Mouse (Mus musculus): ENCODE data around the gene Slc8b1.

Slc8b1 gene

GRCm38 (mm10) chr5:120567253-120567701 lies 56.3 kb downstream of the Slc8b1 start:
- no peak for DNase-seq (ENCODE audit: low read depth)

DNA sequence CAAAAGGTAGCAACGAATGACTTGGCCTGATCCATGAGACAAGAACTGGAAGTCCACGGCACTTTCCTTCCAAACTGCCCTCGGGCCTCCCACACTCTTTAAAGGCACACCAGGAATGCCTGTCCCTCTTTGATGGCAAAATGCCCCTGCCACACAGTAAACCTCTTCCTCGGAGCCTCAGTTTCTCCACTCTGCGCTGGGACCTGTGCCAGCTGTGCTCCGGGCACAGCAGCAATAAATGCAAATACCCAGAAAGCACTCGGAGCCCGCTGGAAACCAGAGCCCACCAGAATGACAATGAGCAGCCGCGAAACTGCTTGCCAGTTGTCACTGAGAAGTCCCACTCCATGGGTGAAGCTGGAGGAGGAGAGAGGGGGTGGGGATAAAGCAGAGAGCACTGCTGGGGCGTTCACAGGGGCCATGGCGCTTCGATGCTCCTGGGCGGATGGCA lies 56.8 kb downstream of the Slc8b1 start:
- no peak for DNase-seq (ENCODE audit: low read depth)

- no peak for DNase-seq (ENCODE audit: low read depth)
These were observed 57.4 kb downstream of the Slc8b1 start for GRCm38 (mm10) chr5:120568336-120568768.

DNA sequence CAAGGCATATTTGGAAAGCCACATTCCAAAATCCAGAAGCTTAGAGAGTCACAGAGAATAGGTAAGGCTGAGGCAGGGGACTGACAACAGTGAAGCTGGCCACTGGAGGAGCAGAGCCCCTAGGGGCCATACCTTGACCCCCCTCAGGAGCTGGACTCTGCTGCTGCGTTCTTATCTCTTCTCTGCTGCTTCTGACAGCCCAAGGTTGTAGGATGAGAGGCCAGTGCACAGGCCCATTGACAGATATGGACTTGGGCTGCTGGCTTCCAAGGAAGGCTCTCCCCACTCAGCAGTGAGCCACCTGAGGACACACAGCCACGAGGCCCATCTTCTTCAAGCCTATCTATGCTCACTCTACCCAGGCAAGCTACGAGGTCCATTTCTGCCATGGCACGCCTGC lies 58.0 kb downstream of the Slc8b1 start:
- DNase-seq (ENCODE audit: low read depth): no peak

GRCm38 (mm10) chr5:120569791-120570190 lies 58.8 kb downstream of the Slc8b1 start:
- no peak for DNase-seq (ENCODE audit: low read depth)

DNA sequence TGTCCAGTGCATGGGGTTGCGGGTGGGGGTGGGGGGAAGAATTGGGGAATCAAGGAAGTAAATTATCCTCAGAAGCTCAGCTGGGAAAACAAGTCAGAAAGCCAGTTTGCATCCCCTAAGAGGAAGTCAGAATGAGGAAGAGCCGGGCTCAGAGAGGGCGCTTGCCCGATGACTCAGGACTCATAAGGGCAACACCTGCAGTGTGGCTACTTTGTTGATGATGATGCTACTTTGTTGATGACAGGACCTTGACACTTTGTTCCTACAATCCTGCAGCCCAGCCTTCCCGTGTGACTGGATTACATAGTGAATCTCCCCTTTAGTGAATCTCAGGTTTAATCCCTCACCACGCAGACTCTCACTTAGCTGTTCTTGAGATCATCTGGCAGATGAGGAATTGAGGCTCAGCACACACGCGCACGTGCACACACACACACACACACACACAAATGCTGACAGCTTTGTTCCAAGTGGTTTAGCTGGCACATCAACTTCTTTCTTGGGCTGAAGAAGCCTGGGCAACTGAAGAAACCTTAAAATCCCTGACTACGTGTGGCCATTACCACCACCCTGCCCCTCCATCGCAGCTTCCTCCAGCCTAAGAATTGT lies 59.4 kb downstream of the Slc8b1 start:
- no peak for DNase-seq (ENCODE audit: low read depth)

DNA sequence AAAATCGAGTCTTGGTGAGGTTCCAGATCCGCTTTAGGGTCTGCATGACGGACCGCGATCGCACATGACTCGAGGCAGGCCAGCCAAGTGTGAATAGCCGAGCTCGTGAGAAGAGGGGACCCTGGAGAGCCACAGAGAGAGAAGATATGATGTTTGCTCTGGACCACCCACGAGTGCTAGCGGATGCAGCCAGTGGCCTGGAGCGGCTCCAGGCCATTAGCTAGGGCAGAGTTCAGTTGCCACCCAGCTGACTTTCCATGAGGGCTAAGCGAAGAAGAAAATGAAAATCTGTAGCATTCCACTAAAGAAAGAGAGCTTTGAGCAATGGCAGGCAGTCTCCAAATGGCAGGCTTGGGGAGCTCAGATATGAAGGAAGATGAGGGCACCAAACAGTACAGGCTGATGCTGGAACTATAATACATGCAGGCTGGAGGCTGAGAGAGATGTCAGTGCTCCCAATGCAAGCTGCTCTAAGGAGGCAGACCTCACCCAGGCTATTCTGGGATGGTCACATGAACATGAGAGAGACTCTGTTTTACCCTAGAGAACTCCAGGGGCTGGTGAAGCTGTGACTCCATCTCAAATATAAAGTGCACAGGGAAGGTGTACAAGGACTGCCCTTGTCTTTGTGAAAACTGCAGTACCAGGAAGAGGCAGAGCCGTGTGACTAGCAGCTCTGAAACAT lies 60.2 kb downstream of the Slc8b1 start:
- DNase-seq (ENCODE audit: low read depth): no peak

- DNase-seq (ENCODE audit: low read depth): no peak
These were observed 63.6 kb downstream of the Slc8b1 start for GRCm38 (mm10) chr5:120574469-120575063.

DNA sequence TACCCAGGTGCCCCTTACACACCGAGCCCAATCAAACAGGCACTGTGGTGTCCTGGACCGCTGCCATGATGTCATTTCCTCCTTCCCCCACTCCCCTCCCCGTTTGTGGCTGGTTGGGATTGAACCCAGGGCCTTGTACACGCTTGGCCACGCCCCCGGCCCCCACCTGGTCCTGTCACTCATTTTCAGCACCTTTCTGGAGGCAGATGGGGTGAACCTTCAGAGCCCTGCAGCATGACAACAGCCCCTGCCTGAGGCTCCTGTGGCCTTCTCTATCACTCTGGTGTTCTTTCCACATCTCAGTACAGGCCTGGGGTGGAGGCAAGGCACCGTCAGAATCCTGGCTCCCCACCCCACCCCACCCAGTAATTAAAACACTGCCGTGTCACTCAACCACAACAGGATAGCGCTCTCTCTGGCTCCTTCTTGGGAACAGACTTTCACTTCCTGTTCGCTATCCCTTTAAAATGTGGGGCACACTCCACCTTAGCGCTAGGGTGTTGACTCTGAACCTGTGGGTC lies 65.9 kb downstream of the Slc8b1 start:
- no peak for DNase-seq (ENCODE audit: low read depth)

DNA sequence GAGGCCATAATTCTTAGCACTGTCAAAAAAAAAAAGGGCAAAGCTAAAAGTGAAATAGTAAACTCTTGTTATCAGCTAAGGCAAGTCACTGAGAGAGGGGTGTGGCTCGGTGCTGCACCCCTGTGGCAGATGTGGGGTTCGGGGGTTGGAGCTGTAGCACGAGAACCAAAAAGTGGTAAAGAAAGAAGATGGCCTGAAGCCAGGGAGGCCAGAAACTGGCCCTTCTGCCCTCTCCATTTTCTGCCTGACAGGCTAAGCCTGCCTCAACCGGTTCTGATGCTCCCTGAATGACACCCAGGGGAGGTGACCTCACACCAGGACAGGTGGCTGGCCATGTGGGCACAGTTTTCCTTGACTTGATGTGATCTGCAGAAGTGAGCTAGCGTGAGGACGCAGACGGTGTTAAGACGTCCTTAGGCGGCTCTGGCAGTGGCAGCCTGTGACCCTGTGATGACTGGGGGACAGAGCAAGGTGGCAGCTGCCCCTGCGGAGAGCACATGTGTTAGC lies 67.0 kb downstream of the Slc8b1 start:
- DNase-seq (ENCODE audit: low read depth): no peak

GRCm38 (mm10) chr5:120578504-120579081 lies 67.6 kb downstream of the Slc8b1 start:
- DNase-seq (ENCODE audit: low read depth): no peak

- DNase-seq (ENCODE audit: low read depth): no peak
These were observed 68.4 kb downstream of the Slc8b1 start for GRCm38 (mm10) chr5:120579211-120579897.

DNA sequence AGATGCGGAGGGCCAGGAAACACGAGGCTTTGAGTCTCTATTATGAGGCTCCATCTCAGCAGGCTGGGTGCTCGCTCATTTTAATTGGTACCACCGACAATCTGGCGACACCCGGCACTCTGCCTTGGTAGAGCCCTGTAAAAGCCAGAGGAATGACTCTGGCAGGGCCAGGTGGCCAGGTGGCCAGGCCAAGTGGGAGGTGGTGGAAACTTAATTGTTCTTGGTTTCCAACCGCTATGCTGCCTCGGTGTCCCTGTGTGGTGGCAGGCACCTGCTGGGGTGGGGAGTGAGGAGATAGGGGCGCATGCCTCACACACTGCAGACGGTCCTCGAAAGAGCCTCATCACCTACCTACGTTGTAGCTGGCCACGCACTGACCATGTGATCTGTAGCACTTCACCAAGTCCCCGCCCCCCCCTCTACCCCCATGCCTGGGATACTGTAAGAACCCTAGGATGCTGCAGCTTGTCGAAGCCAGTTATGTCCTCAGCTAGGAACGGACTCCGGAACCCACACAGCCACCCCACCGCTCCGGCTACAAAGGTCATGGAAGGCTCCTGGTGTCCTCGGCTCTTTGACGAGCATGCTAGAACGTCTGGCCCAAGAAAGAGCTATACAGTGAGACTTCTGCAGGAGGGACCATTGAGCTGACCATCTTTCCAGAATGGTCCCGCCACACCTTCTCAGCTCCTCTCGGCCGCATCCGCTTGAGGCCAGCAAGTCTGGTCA lies 69.1 kb downstream of the Slc8b1 start:
- no peak for DNase-seq (ENCODE audit: low read depth)

GRCm38 (mm10) chr5:120582002-120582401 lies 71.0 kb downstream of the Slc8b1 start:
- no peak for DNase-seq (ENCODE audit: low read depth)

DNA sequence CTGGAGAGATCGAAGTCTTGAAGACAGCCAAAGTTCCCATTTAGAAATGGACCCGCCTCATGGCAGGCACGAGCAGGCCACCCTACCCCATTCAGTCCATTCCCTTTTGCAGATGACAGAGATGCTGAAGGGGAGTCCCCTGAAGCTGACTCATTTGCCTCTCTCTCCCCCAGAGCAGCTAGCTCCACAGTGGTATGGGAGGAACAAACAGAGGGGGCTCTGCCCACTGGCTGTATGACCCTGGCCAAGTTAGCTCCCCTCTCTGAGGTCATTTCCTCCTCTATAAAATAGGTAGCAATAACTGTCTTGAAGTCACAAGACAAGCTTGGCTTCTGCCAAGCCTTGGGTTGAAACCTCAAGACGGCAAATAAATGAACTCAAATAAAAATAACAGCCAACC lies 72.5 kb downstream of the Slc8b1 start:
- DNase-seq (ENCODE audit: low read depth): no peak
